Mouse (Mus musculus): Measurements from ENCODE around the gene Coro6.

DNA sequence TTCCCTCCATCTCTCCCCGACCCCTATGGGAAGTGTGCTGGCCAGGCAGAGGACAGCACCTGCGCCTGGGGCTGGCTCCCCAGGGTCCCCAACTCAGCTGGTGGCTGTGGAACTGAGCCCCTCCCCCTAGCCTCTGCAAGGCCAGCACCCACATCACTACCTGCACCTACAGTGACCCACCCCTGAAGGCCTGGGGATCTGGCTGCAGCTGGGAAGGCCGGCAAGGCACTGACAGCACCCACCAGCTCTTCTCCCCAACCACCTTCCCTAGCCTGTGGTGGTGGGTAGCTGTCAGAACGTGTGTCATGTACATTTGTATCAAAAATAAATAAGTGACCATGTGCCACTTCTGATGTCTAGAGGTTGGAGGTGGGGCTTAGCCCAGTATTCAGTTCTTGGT, 45.2 kb downstream of the Coro6 start:
- TF ChIP-seq CTCF (IDR thresholded peaks at IDR 0.05) (no peak), EP300 (IDR thresholded peaks at IDR 0.05) (no peak)
